Comparison of ENCODE assay signal across 9 mouse cellular contexts in genomic region chr15:103530372-103530771, GRCm38 (mm10). TPM values are rescaled to one million over a fixed set of nuclear protein-coding genes. Genes with fewer than 3 reads are reported as not detected.
A peak's percentile ranks its signal among the peaks of the same experiment; 100 is the strongest.
DNase-seq lines count a peak whose midpoint lies in the region; ATAC-seq and TF ChIP-seq lines count a peak whose summit lies in the region.
"Had no signal": no experiment of that assay in that cellular context is flagged by ENCODE, and none has a peak within 500 bp of the region (broad histone marks: within the 10 kb centered on the region; RNA-seq: fewer than 3 reads in every experiment).

No protein-coding gene starts in this region.

- H3K27ac ChIP-seq in forebrain, embryonic 13.5 days: peak overlapping the region; percentile 62; the same call in 1 of the 2 replicates
- peak overlapping the region; percentile 62; the same call in 1 of the 2 replicates for H3K27ac ChIP-seq in hindbrain, postnatal 0 days
- H3K27ac ChIP-seq in midbrain, embryonic 12.5 days (replicated peaks): peak overlapping the region; percentile 4

- ATAC-seq in forebrain, embryonic 13.5 days: peak; percentile 89
- peak; percentile 86 for ATAC-seq in hindbrain, postnatal 0 days
- ATAC-seq in midbrain, embryonic 12.5 days (ENCODE audit: low FRiP score, low read depth): peak; percentile 75

- no peak overlapping the region for H3K4me3 ChIP-seq in forebrain, embryonic 13.5 days
- no peak overlapping the region for H3K4me3 ChIP-seq in hindbrain, postnatal 0 days (ENCODE audit: low read length)
- H3K4me3 ChIP-seq in midbrain, embryonic 12.5 days: no peak overlapping the region

- no peaks in the 10 kb centered on the region for H3K27me3 ChIP-seq in forebrain, embryonic 13.5 days
- no peaks in the 10 kb centered on the region for H3K27me3 ChIP-seq in hindbrain, postnatal 0 days (ENCODE audit: insufficient read depth, low read length)
- H3K27me3 ChIP-seq in midbrain, embryonic 12.5 days: no peaks in the 10 kb centered on the region
- no peaks in the 10 kb centered on the region for H3K27me3 ChIP-seq in splenic B cell, adult 2 months (ENCODE audit: control insufficient read depth, insufficient read depth, low read length, poor library complexity, severe bottlenecking)

- DNase-seq in left cerebral cortex, adult 18-20 months (ENCODE audit: low spot score in 2 of 2): peak; percentile 69 to 74
- no peak for DNase-seq in left cerebral cortex, adult 11 months (ENCODE audit: low spot score)
- peak; percentile 52 for DNase-seq in cerebellum, adult 11 months
- peak; percentile 90 for DNase-seq in hindbrain, postnatal 0 days (ENCODE audit: low spot score)
- peak; percentile 67 to 84 for DNase-seq in left cerebral cortex, postnatal 25 days (ENCODE audit: low spot score in 2 of 2)
- peak; percentile 57 for DNase-seq in splenic B cell, adult 2 months (ENCODE audit: low read depth, low spot score)

- 3% methylated on average over 5 of the region's 5 CpGs for WGBS in forebrain, embryonic 13.5 days
- WGBS in hindbrain, postnatal 0 days: 3% methylated on average over 5 of the region's 5 CpGs
- WGBS in midbrain, embryonic 12.5 days: 4% methylated on average over 5 of the region's 5 CpGs

- H3K4me1 ChIP-seq in forebrain, embryonic 13.5 days: peaks cover 13% of the 10 kb centered on the region
- no peaks in the 10 kb centered on the region for H3K4me1 ChIP-seq in hindbrain, postnatal 0 days (ENCODE audit: insufficient read depth, low read length)
- H3K4me1 ChIP-seq in midbrain, embryonic 12.5 days: peaks cover 22% of the 10 kb centered on the region

- intact Hi-C loops in left cerebral cortex, postnatal 25 days (cut with DNase I): no loop called here

- no peaks in the 10 kb centered on the region for H3K9me3 ChIP-seq in forebrain, embryonic 13.5 days (replicated peaks)
- H3K9me3 ChIP-seq in hindbrain, postnatal 0 days (ENCODE audit: low read length): no peaks in the 10 kb centered on the region
- H3K9me3 ChIP-seq in midbrain, embryonic 12.5 days: no peaks in the 10 kb centered on the region

- no peak overlapping the region for H3K9ac ChIP-seq in forebrain, embryonic 13.5 days
- 0 out of 2 replicates have a peak overlapping the region, but pooled peaks have one; percentile 17 for H3K9ac ChIP-seq in hindbrain, postnatal 0 days (replicated peaks; ENCODE audit: low read length)
- H3K9ac ChIP-seq in midbrain, embryonic 12.5 days (replicated peaks): no peak overlapping the region

- H3K4me2 ChIP-seq in forebrain, embryonic 13.5 days: no peak overlapping the region
- no peak overlapping the region for H3K4me2 ChIP-seq in hindbrain, postnatal 0 days (ENCODE audit: low read depth, low read length)
- H3K4me2 ChIP-seq in midbrain, embryonic 12.5 days (replicated peaks): no peak overlapping the region

- peak; percentile 98 for TF ChIP-seq CTCF in hindbrain, postnatal 0 days (IDR thresholded peaks at IDR 0.05; ENCODE audit: low read depth)

- H3K36me3 ChIP-seq in forebrain, embryonic 13.5 days (ENCODE audit: poor library complexity, severe bottlenecking): peaks cover 50% of the 10 kb centered on the region
- peaks cover 25% of the 10 kb centered on the region; the same call in 1 of the 2 replicates for H3K36me3 ChIP-seq in hindbrain, postnatal 0 days (ENCODE audit: insufficient read depth, low read length)
- H3K36me3 ChIP-seq in midbrain, embryonic 12.5 days: peaks cover 34% of the 10 kb centered on the region
- H3K36me3 ChIP-seq in splenic B cell, adult 2 months (ENCODE audit: control insufficient read depth, insufficient read depth, low read length, poor library complexity, severe bottlenecking): no peaks in the 10 kb centered on the region

RNA-seq across cellular contexts. Expression of gene Ppp1r1a, which starts 7.4 kb away (rescaled TPM):
- total RNA-seq in left cerebral cortex, adult 18-20 months (2021): 100 to 1,000 TPM; 133 to 147 TPM
- 82.3 and 85.8 TPM in 2 replicates for polyA plus RNA-seq in forebrain, embryonic 13.5 days (2015; fragmentation: Nextera tagmentation; extraction: Ambion mirVana)
- 111 and 122 TPM in 2 replicates for total RNA-seq in hindbrain, postnatal 0 days (2014; rRNA removed)
- polyA plus RNA-seq in hindbrain, postnatal 0 days (2015; fragmentation: Nextera tagmentation; extraction: Ambion mirVana): 196 and 197 TPM in 2 replicates
- total RNA-seq in left cerebral cortex, postnatal 25 days (2021): 100 to 1,000 TPM; 155 to 157 TPM
- 66.3 and 66.7 TPM in 2 replicates for polyA plus RNA-seq in midbrain, embryonic 12.5 days (2016; fragmentation: Nextera tagmentation; extraction: Ambion mirVana)

RNA-seq across cellular contexts. Expression of gene Pde1b, which starts 27.5 kb away (rescaled TPM):
- 100 to 1,000 TPM; 181 to 227 TPM for total RNA-seq in left cerebral cortex, adult 18-20 months (2021)
- 60.5 and 61.6 TPM in 2 replicates for polyA plus RNA-seq in forebrain, embryonic 13.5 days (2015; fragmentation: Nextera tagmentation; extraction: Ambion mirVana)
- total RNA-seq in hindbrain, postnatal 0 days (2014; rRNA removed): 116 and 127 TPM in 2 replicates
- 67.2 and 67.6 TPM in 2 replicates for polyA plus RNA-seq in hindbrain, postnatal 0 days (2015; fragmentation: Nextera tagmentation; extraction: Ambion mirVana)
- total RNA-seq in left cerebral cortex, postnatal 25 days (2021): 100 to 1,000 TPM; 124 to 227 TPM
- 47.8 and 48.7 TPM in 2 replicates for polyA plus RNA-seq in midbrain, embryonic 12.5 days (2016; fragmentation: Nextera tagmentation; extraction: Ambion mirVana)

RNA-seq across cellular contexts. Expression of gene Glycam1, which starts 34.5 kb away (rescaled TPM):
- total RNA-seq in left cerebral cortex, adult 18-20 months (2021): not detected
- polyA plus RNA-seq in forebrain, embryonic 13.5 days (2015; fragmentation: Nextera tagmentation; extraction: Ambion mirVana): not detected in 2 replicates
- total RNA-seq in hindbrain, postnatal 0 days (2014; rRNA removed): not detected in 2 replicates
- not detected in 2 replicates for polyA plus RNA-seq in hindbrain, postnatal 0 days (2015; fragmentation: Nextera tagmentation; extraction: Ambion mirVana)
- not detected for total RNA-seq in left cerebral cortex, postnatal 25 days (2021)
- polyA plus RNA-seq in midbrain, embryonic 12.5 days (2016; fragmentation: Nextera tagmentation; extraction: Ambion mirVana): not detected in 2 replicates
- total RNA-seq: adrenal gland, adult 18-20 months had no signal

Comparison
In these comparisons a context has a peak if more than half of its experiments do, and no peak if none do; other contexts are left out.
1. H3K27ac ChIP-seq: peak in every context shown above with its lines; median percentile 62 in forebrain, embryonic 13.5 days; 62 in hindbrain, postnatal 0 days; 4 in midbrain, embryonic 12.5 days.